Mouse (Mus musculus) megakaryocyte, embryonic 14.5 days (primary cell): ENCODE results near the gene Zfp180.

Experiments
- FLI1 ChIP-seq: IDR thresholded peaks from 2 replicates; pipeline ENCODE4 v1.6.1; 2012; ENCODE audit warnings: low read length, inconsistent platforms, mixed read lengths
- GATA1 ChIP-seq: IDR thresholded peaks from 3 replicates; pipeline ENCODE4 v1.6.1; 2012; ENCODE audit warnings: mixed read lengths, low read length, inconsistent platforms, borderline replicate concordance

- TF ChIP-seq GATA1 (no peak), FLI1 (no peak)
Measured at GRCm38 (mm10) chr7:24113001-24113400, 31.3 kb downstream of the Zfp180 start.
